In the genomic region with DNA sequence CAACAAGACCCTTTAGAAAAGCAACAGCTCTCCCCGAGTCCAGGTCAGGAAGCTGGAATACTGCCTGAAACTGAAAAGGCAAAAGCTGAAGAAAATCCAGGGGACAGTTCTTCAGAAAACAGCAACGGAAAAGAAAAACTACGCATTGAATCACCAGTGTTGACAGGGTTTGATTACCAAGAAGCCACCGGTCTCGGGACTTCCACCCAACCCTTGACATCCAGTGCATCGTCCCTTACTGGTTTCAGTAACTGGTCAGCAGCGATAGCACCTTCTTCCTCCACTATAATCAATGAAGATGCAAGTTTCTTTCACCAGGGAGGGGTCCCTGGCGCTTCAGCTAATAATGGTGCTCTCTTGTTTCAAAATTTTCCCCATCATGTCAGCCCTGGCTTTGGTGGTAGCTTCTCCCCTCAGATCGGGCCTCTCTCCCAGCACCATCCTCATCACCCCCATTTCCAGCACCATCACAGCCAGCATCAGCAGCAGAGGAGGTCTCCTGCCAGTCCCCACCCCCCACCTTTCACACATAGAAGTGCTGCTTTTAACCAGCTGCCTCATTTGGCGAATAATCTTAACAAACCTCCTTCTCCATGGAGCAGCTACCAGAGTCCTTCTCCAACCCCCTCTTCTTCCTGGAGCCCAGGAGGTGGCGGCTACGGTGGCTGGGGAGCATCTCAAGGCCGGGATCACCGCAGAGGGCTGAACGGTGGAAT, we compare ENCODE assay signal across 7 mouse cellular contexts. TPM values are rescaled to one million over a fixed set of nuclear protein-coding genes. Genes with fewer than 3 reads are reported as not detected.
DNase-seq lines count a peak whose midpoint lies in the region; ATAC-seq and TF ChIP-seq lines count a peak whose summit lies in the region.

No protein-coding gene starts in this region.

- peak overlapping the region; percentile 74 for H3K4me2 ChIP-seq in heart, embryonic 15.5 days
- peak overlapping the region; percentile 78 for H3K4me2 ChIP-seq in liver, postnatal 0 days (ENCODE audit: low read depth, low read length)
- H3K4me2 ChIP-seq in stomach, embryonic 15.5 days = peak overlapping the region; percentile 50

- 62% methylated on average over 15 of the region's 15 CpGs for WGBS in embryonic facial prominence, embryonic 10.5 days
- WGBS in heart, embryonic 15.5 days = 22% methylated on average over 15 of the region's 15 CpGs
- 48% methylated on average over 15 of the region's 15 CpGs for WGBS in liver, postnatal 0 days (ENCODE audit: insufficient replicate concordance)
- WGBS in stomach, embryonic 15.5 days = 55% methylated on average over 15 of the region's 15 CpGs

- H3K4me1 ChIP-seq in embryonic facial prominence, embryonic 10.5 days = peaks cover 31% of the 10 kb centered on the region
- H3K4me1 ChIP-seq in heart, embryonic 15.5 days (replicated peaks) = peaks cover 23% of the 10 kb centered on the region
- H3K4me1 ChIP-seq in liver, postnatal 0 days (ENCODE audit: insufficient read depth) = peaks cover 23% of the 10 kb centered on the region; the same call in 1 of the 2 replicates
- H3K4me1 ChIP-seq in stomach, embryonic 15.5 days = no peaks in the 10 kb centered on the region

- no peak overlapping the region for H3K27ac ChIP-seq in embryonic facial prominence, embryonic 10.5 days (replicated peaks)
- peak overlapping the region; percentile 65 for H3K27ac ChIP-seq in heart, embryonic 15.5 days
- H3K27ac ChIP-seq in liver, postnatal 0 days (ENCODE audit: low read depth) = peak overlapping the region; percentile 88
- no peak overlapping the region for H3K27ac ChIP-seq in stomach, embryonic 15.5 days

- ATAC-seq in heart, embryonic 15.5 days (replicated peaks; ENCODE audit: insufficient number of reproducible peaks, insufficient read depth, low FRiP score, low read depth) = no peak
- ATAC-seq in liver, postnatal 0 days = no peak
- ATAC-seq in stomach, embryonic 15.5 days (ENCODE audit: insufficient read depth, low FRiP score, low read depth) = no peak

- DNase-seq in urinary bladder, postnatal 25 days (ENCODE audit: low spot score) = peak; percentile 12
- no peak for DNase-seq in urinary bladder, adult 2 months (ENCODE audit: low spot score)
- DNase-seq in embryonic facial prominence, embryonic 10.5 days (ENCODE audit: low spot score) = no peak
- DNase-seq in kidney, postnatal 36 days = peak; percentile 29 to 52
- peak; percentile 38 for DNase-seq in liver, postnatal 0 days

- no peak for TF ChIP-seq CTCF in liver, postnatal 0 days (IDR thresholded peaks at IDR 0.05; ENCODE audit: low read depth)

- TF ChIP-seq EP300 in liver, postnatal 0 days (IDR thresholded peaks at IDR 0.05; ENCODE audit: low read depth) = no peak

- H3K4me3 ChIP-seq in embryonic facial prominence, embryonic 10.5 days = peak overlapping the region; percentile 83
- H3K4me3 ChIP-seq in heart, embryonic 15.5 days = peak overlapping the region; percentile 53
- peak overlapping the region; percentile 99 for H3K4me3 ChIP-seq in liver, postnatal 0 days (ENCODE audit: low read depth, low read length)
- peak overlapping the region; percentile 28 for H3K4me3 ChIP-seq in stomach, embryonic 15.5 days (replicated peaks)

- no peaks in the 10 kb centered on the region for H3K27me3 ChIP-seq in embryonic facial prominence, embryonic 10.5 days (replicated peaks; ENCODE audit: low read depth, poor library complexity, severe bottlenecking)
- no peaks in the 10 kb centered on the region for H3K27me3 ChIP-seq in heart, embryonic 15.5 days
- no peaks in the 10 kb centered on the region for H3K27me3 ChIP-seq in liver, postnatal 0 days (ENCODE audit: insufficient read depth, low read length)
- no peaks in the 10 kb centered on the region for H3K27me3 ChIP-seq in stomach, embryonic 15.5 days (replicated peaks)

- H3K9me3 ChIP-seq in embryonic facial prominence, embryonic 10.5 days = no peaks in the 10 kb centered on the region
- no peaks in the 10 kb centered on the region for H3K9me3 ChIP-seq in heart, embryonic 15.5 days (replicated peaks)
- no peaks in the 10 kb centered on the region for H3K9me3 ChIP-seq in liver, postnatal 0 days (ENCODE audit: low read length)
- no peaks in the 10 kb centered on the region for H3K9me3 ChIP-seq in stomach, embryonic 15.5 days

- peak overlapping the region; percentile 50 for H3K9ac ChIP-seq in heart, embryonic 15.5 days
- peak overlapping the region; percentile 77 for H3K9ac ChIP-seq in liver, postnatal 0 days (replicated peaks)
- H3K9ac ChIP-seq in stomach, embryonic 15.5 days = no peak overlapping the region

- H3K36me3 ChIP-seq in embryonic facial prominence, embryonic 10.5 days (replicated peaks) = no peaks in the 10 kb centered on the region
- no peaks in the 10 kb centered on the region for H3K36me3 ChIP-seq in heart, embryonic 15.5 days
- H3K36me3 ChIP-seq in liver, postnatal 0 days (replicated peaks; ENCODE audit: insufficient read depth, low read length) = peaks cover 22% of the 10 kb centered on the region
- no peaks in the 10 kb centered on the region for H3K36me3 ChIP-seq in stomach, embryonic 15.5 days

RNA-seq across cellular contexts. Expression of gene Cpeb4, which starts 0.7 kb away (rescaled TPM):
- polyA plus RNA-seq in urinary bladder, adult 2 months (2012; rRNA removed) = 19.9 and 23.8 TPM in 2 replicates
- 2.7 and 3.2 TPM in 2 replicates for polyA plus RNA-seq in embryonic facial prominence, embryonic 10.5 days (2016; fragmentation: Nextera tagmentation; extraction: Ambion mirVana)
- 5.9 and 6.4 TPM in 2 replicates for polyA plus RNA-seq in heart, embryonic 15.5 days (2015; fragmentation: Nextera tagmentation; extraction: Ambion mirVana)
- 7.0 and 10.0 TPM in 2 replicates for polyA plus RNA-seq in liver, postnatal 0 days (2015; fragmentation: Nextera tagmentation; extraction: Ambion mirVana)
- polyA plus RNA-seq in stomach, embryonic 15.5 days (2015; fragmentation: Nextera tagmentation; extraction: Ambion mirVana) = 4.2 and 4.6 TPM in 2 replicates

Comparison
In these comparisons a context has a peak if more than half of its experiments do, and no peak if none do; other contexts are left out.
1. DNase-seq: peak in urinary bladder, postnatal 25 days (single experiment), kidney, postnatal 36 days (2 of 2) and liver, postnatal 0 days (single experiment); none in urinary bladder, adult 2 months (single experiment) and embryonic facial prominence, embryonic 10.5 days (single experiment).
2. H3K27ac ChIP-seq: peak in heart, embryonic 15.5 days (single experiment) and liver, postnatal 0 days (single experiment); none in embryonic facial prominence, embryonic 10.5 days (single experiment) and stomach, embryonic 15.5 days (single experiment).
3. H3K4me3 ChIP-seq: peak in every context shown above with its lines; median percentile 99 in liver, postnatal 0 days; 83 in embryonic facial prominence, embryonic 10.5 days; 53 in heart, embryonic 15.5 days; 28 in stomach, embryonic 15.5 days.
4. Peak in every context shown above with its lines, with median percentiles within 50 percentile points of each other: H3K4me2 ChIP-seq.